Mouse (Mus musculus) embryo, embryonic 10.5 days (tissue): ENCODE data around the gene Tmem108.

Source experiments
- DNase-seq: peaks from one replicate; pipeline ENCODE4 v3.0.0-alpha.2; 2015; ENCODE audit warnings: low spot score

Tmem108 gene

DNA sequence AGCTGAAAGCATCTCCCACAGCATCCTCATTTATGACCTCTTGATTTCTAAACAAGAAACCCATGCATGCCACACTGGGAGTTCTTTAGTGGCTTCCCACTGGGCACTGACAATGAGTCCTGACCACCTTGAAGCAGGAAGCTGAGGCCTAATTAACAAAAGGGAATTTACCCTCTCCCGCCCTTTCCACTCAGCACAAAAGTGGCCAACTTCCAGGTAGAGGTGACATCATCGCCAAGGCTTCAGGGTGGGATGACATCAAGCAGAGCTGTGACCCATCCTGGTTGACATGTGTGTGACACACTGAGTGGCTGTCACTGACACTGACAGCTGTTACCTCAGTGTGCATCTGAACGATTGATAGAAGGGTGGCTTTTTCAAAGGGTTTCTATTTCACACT lies 124.8 kb downstream of the Tmem108 start:
- no peak for DNase-seq

DNA sequence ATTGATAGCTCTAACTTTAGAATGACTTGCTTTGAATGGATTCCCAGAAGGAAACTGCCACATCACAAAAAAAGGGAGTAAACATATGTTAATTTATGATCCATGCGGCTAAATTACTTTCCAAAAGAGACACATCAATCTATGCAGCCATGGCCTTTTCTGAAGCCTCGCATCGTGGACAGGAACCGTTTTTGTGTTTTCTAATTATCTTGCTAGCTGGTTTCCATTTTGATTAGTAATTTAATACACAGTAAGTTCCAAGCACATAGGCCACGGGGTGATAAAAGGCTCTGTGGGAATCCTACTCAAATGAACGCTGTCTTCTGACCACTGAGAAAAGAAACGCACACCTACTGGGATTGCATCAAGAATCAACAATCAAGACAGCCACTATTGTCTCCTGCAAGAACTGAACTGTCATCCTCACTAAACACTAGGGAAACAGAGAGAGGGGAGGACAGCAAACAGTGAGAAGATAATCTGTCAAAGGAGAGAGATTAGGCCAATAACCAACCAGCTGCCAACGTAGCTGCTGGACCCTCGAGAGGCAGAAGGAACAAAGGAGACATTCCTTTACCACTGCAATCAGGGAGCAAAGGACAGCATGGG lies 132.7 kb downstream of the Tmem108 start:
- DNase-seq: peak; percentile 44

DNA sequence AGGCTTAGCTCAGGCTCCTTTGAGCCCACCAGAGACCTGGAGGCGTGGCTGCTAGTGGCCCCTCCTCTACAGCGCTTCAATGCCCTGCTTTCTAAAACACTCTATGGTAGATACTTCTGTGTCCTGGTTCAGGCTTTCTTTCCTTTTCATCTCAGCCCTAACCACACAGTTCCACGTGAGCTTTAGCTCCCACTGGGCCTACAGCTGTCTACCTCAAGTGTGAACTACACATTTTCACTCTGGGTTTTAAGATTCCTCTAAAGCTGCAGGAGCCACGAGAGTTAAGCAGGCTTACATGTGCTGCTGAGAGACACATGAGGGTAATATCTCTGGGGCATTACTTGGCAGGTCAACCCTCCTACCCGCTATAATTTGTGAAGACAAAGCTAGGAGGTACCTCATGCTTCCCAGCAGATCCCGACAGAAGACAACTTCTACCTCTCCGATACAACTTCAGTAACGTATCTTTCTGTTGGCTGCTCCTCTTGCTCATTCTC lies 134.2 kb downstream of the Tmem108 start:
- no peak for DNase-seq

DNA sequence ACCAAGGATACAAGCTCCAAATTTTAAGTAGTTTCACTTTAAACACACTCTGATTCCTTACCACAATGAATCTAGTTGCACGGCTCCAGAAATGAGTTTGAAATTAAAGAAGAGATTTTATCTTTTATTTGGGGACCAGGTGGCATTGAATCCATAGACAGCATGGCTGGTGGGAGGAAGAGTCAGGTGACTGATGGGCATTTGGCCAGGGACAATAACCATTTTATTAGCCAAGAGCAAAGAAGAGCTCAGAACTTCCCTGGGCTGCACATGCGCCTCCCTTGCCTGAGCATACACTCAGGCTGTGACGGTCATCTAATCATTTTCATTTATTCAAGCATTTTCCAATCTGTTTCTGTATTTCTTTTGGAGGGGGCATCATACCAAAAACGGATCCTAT lies 135.5 kb downstream of the Tmem108 start:
- no peak for DNase-seq

DNA sequence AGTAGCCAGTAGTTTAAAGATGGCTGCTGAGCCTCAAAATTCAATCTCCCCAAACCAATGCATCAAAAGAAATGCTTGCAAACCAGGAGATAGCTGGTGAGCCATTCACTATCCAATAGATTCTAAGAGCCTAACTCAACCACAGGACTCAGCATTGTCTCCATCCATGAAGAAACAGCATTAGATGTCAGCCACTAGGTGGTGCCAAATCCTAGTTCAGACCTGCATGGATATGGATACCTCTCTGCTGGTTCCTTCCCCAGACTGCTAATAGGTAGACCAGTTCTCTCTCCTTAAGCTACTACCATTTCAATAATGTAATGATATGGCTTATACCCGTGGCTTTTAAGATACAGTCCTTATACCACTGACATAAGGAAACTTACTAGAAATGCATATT lies 137.0 kb downstream of the Tmem108 start:
- peak; percentile 85 for DNase-seq

DNA sequence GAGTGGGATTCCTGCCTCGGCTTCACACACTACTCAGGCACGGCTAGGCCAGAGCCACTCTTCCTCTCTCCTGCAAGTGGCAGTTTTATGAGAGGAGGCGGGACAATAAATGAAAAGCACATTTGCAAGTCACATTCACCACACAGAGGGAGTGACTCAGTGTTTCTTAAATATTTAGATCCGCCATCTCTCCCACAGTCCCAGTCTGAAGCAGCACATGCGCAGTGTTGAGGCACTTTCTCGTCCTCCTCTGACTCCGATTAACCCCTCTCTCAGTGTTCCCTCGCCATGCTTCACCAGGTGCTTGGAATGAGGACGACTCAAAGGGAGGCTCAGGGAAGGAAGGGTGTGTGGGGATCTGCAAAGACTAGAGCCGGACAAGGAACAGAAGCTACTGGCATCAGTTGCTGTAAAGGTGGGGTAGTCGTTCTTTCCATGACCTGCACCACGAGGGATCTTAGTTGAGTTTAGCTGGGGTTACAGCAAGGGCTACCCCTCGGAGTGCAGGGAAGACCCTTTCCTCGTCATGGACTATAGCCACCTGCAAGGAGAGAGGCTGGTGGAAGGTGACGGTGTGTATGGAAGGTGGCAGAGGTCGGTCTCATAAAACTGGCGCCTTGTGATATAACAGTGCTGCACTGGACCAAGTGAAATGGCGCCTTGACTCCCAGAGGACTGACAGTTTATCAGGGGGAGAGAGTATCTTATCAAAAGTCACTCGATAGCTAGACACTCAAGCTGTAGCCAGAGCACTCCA lies 137.9 kb downstream of the Tmem108 start:
- no peak for DNase-seq

DNA sequence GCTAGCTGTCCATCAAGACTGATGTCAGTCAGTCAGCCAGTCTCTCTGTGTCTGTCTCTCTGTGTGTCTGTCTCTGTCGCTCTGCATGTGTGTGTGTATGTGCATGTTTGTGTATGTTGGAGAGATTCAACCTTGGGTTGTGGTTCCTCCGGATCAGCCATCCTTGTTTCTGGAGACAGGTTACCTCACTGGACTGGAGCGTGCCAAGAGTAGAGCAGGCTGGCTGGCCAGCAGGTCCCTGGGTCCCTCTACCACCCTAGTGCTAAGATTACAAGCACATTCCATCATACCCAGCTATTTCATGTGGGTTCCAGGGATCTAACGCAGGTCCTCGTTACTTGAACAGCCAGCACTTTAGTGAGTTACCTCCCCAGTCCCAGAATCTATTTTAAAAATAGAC lies 138.6 kb downstream of the Tmem108 start:
- no peak for DNase-seq

DNA sequence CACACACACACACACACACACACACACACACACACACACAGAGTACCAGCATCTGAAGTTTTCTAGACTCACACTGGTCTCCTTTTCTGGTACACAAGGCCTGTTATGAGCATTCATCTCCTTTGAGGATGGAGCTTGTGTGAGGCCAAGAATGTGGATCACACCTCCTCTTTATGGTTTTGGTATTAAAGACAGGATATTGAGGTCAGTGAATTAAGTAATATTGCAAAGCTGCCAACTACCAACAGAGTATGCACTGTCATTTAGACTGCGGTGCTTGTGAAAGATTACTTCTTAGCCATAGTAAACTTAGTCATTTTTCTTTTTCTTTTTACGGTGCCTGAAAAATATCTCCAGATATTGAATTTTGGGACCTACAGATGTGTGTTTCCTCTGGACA lies 139.8 kb downstream of the Tmem108 start:
- no peak for DNase-seq

DNA sequence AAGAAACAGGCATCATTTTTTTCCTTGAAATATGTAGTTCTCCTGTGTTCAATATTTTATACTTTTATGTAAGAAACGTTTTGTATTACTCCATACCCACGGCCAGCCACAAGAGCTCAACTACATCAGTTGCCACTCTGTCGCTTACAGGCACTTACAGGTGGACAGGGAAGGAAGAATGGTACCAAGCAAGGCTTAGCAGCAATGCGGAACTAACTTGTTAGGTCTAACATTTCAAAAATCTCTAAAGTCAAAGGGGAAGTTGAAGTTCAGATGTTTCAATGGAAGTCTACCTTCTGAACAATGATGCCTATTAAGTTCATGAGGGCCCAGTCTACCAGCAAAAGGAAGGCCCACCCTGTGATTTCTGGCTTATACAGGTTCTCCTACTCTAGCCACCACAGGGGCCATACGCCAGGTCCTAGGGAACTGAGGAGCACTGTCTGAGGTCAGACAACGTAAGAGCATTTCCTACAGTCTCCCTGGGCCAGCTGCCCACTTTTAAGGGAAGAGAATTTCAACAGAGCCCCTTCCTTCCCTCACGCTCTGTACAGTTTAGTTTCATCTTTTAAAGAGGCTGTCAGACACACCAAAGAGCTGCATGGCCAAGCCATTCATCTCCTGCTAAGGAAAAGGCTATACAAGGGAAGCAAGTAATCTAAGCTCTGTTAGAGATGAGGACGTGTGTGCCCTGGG lies 141.0 kb downstream of the Tmem108 start:
- DNase-seq: no peak

DNA sequence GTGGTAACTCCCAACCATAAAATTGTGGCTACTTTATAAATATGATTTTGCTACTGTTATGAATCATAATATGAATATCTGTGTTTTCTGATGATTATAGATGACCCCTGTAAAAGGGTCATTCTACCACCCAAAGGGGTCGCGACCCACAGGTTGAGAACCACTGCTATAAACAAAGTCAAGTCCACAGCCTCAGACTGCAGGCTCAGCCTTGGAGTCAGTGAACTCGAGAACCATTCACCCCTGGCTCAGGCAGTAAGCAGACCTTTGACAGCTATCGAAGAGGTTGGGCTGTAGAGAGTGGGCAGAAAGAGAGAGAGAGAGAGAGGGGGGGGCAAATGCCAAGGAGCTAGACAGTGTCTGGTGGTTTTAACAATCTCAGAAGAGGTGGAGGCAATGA lies 147.4 kb downstream of the Tmem108 start:
- DNase-seq: no peak

DNA sequence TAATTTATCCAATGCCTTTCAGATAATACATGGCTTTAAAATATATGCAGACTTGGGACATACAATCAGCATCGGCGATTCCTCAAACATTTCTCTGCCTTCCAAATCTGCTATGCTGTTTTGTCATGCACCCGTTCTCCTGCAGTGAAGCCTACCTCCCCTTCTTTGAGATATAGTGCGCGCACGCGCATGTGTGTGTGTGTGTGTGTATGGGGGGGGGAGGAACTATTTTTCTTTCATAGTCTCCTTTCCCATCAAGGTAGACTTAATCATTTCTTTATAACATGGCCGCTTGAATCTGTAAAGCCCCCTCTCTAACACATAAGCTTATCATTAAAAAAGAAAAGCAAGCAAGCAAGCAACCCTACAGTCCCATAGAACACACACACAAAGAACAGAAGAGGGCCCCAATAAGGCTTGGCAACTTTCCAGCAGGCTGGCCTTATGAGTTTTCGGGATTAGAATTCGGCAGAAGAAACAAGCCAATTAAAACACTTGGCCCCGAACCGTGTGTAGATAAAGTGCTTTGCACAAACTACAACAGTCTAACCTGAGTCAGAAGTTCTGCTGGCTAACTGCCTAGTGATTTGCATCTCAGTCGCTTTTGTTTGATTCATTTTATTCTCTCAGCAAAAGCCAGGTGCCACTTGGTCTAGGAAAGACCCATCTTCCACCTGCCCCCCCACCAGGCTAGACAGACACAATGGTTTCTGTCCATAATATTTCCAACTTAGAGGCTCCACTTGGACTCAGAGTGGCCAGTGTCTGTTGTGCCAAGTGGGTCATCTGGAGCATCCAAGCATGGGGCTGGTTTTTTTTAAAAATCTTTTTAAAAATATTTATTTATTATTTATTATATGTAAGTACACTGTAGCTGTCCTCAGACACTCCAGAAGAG lies 153.2 kb downstream of the Tmem108 start:
- no peak for DNase-seq

DNA sequence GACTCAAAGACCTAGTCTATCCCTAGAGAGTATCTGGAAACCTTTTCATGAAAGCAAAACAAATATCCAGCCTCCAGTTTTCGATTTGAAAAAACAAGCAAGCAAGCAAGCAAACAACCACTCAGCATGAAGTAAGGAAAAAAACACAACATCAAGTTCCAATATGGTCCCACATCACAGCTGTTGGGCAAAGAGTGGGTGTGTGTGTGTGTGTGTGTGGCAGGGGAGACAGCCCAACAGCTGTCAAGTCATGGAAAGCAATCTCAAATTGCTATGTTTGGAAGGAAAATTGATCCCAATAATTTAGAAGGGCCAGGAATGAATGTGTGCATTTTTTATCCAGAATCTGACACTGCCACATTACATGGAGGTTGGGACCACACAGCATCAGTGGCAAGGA lies 155.6 kb downstream of the Tmem108 start:
- no peak for DNase-seq

DNA sequence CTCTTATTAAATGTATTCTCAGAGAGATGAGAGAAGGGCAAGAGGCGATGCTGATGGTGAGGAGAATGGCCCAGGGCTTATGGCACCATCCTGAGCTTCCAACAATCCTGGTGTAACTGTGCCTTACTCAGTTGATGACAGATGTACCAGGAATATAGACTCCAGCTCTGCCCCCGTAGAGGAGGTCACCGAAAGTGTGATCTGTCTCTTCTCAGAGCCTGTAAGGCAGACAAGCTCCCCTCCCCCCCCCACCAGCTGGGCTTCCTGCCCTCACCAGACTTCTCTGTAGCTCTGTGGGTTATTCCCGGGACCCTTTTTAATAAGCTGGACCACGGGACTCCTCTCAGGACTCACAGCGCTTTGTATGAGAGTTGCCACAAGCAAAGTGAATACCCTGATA lies 157.8 kb downstream of the Tmem108 start:
- DNase-seq: peak; percentile 46

DNA sequence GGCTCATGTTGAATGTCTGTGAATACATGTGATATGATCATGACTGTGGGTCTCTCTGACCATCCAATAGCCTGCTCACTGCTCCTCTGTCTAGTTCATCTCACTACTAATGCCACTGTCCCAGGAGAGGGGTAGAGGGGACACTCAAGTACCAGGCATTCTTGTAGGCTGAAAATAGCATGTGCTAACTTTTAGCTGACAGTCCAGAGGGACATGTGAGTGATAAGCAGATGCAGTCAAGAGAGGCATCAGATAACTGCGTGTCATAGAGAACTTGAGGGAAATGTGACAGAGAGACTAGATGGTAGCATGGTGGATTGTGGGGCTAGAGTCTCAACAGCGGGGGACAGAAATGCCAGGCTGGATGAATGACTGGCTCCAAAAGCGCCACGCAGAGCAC lies 159.8 kb downstream of the Tmem108 start:
- DNase-seq: no peak

DNA sequence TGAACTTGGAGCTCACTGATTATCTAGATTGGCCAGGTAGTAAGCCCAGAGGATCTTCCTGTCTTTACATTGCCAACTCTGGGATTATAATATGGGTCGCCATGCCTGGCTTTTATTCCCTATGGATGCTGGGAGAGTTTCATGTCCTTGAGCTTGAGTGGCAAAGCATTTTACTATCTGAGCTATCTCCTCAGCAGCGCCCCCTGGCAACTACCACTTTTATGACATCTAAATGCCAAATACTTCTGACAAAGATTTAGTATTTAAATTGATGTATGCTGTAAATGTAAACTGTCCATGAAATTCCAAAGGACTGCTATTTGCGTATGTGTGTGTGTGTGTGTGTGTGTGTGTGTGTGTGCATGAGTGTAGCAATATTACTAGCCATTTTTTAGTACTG lies 160.8 kb downstream of the Tmem108 start:
- DNase-seq: peak; percentile 45

DNA sequence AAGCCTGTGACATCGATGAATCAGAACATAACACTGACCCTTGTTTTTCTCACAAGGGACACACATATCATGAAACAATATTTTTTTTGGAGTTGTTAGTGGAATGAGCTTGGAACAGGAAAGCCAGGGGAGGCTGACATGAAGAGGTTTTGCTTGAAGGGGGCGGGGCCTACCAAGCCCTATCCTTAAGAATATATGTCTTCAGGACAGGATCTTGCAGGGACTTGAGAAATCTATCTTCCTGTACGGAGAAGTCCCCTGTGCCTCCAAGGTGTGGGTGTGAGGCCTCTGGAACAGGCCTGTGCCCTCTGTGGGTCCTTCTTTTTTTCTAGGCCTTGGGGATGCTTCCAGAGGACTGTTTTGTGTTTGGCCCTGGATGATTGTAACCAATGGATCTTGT lies 161.7 kb downstream of the Tmem108 start:
- DNase-seq: no peak

DNA sequence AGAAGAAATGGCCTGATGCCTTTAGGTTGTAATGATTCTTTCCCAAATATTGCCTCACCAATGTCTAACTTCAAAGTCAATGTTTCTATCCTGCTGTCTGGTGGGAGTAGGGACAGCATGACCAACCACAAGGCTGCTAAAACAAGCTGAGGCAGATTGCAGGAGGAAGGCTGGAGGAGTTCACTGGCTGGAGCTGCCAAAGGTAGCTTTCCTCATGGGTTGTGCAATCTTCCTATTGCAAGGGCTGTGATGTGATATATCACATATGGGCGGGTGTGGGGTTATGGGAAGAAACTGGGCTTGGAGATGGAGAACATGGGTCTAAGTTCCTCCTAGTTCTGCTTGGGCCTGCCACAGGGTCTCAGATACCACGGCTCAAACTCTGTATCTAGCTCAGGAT lies 163.8 kb downstream of the Tmem108 start:
- DNase-seq: no peak

DNA sequence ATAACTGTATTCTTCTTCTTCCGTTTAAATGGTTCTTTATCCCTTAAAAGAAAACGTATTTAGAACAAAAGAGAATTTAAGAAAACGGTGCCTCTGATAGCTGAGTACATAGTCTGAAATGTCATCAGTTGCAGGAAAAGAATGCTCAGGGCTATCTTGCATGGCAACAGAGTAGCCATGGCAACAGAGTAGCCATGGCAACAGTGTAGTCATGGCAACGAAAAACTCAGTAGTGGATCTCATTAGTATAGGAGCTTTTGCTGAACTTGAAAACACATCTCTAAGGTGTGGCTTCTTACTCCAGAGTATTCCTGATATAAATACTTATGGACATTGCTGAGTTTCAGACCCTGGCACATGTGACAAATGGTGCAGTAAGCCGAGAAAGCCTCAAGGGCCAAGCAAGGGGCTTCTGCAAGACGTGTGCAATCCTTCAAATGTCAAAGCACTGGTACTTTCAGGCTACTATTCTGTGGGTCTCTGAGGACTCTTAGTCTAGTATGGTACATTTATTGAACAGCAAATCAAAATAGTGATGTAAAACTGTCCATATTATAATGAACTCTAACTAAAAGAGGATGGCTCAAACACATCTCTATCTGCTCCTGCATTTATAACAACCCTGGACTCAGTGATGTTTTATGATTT lies 166.3 kb downstream of the Tmem108 start:
- peak; percentile 94 for DNase-seq

DNA sequence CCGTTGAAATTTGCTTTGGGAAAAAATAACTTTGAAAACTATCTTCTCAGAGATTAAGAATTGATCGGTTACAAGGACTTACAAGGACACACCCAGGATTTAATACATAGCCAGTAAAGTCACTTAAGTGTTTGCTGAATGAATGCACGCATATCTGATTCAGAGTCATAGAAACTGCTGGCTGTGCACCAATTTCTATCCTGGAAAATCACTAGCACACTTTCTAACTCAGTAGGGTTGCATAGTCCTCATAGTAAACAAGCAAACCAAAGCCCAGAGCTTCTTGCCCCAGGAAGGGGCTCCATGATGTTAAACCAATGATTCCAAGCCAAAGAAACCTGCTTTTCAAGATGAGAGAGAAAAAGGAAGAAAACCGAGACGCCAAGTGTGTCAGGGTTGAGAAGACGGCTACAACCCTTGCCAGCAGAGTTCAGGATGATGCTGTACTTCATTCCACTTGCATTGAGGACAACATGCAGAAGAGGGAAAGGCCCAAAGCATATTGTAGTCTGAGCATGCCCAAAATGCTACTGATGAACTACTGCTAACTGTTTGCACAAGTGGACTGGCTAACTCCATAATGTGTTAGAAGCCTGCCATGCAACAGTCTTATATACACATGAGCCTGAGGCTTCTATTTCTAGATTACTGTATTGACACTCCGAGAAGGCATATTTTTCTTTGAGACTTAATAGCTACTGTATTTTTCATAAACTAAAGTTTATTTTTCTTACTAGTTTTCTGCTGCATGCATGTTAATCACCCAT lies 167.0 kb downstream of the Tmem108 start:
- no peak for DNase-seq

DNA sequence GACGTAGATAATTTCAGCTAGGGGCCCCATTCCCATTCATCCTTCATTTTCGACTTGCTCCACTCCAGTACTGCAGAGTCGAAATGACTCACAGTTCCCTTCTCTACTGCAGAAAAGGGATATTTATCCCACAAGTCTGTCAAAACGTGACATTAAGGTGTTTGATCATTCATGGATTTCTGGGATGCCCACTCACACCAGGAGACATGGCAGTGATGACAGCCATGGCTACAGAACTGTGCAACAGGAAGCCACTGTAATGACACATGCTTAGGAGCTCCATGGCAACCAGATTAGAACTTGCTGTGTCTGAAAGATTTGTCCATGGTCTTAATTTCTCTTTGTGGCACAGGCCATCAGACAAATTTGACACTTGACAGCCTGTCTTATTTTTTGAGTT lies 168.6 kb downstream of the Tmem108 start:
- DNase-seq: no peak

DNA sequence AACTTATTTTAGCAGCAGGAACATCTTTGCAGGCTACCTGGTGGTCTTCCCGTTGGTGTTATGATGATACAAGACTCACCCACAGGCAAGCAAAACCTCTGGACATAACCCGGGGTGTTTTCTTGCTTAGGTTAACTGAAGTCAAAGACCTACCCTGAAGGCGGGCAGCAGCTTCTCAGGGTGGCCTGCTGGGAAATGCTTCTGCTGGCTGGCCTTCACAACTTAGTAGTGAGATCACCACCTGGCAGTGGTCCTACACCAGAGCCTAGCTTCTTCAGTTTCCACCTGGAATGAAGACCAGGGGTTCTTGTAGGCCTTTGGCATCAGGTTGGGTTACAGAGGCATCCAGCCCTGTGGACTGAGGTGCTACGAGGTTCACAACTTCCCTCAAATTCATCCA lies 169.7 kb downstream of the Tmem108 start:
- no peak for DNase-seq
